In genomic region chr11:97477431-97477830, GRCm38 (mm10) we compare ENCODE assay signal across 17 mouse cellular contexts. TPM values are rescaled to one million over a fixed set of nuclear protein-coding genes. Genes with fewer than 3 reads are reported as not detected.
DNase-seq lines count a peak whose midpoint lies in the region; ATAC-seq and TF ChIP-seq lines count a peak whose summit lies in the region.
"Had no signal": no experiment of that assay in that cellular context is flagged by ENCODE, and none has a peak within 500 bp of the region (broad histone marks: within the 10 kb centered on the region; RNA-seq: fewer than 3 reads in every experiment).

No protein-coding gene starts in this region.

- DNase-seq in adrenal gland, postnatal 25 days = peak; percentile 44
- DNase-seq in adrenal gland, postnatal 14 days = no peak
- no peak for DNase-seq in liver, embryonic 13.5 days
- DNase-seq in liver = no peak
- DNase-seq in cerebellum, adult 9-10 months = peak; percentile 69
- peak; percentile 55 for DNase-seq in liver, postnatal 0 days
- no peak for DNase-seq in left cerebral cortex, adult 8-10 months (ENCODE audit: low spot score in 2 of 2)
- no peak for DNase-seq in lung, postnatal 25 days (ENCODE audit: low spot score)
- DNase-seq: gastrocnemius, adult 2 months; heart, postnatal 36 days; layer of hippocampus, adult 9-11 months; right cerebral cortex, postnatal 25 days; thymus, postnatal 14 days had no signal

- H3K36me3 ChIP-seq in liver, embryonic 13.5 days = peaks cover 100% of the 10 kb centered on the region
- peaks cover 74% of the 10 kb centered on the region for H3K36me3 ChIP-seq in liver, postnatal 0 days (replicated peaks; ENCODE audit: insufficient read depth, low read length)

- ATAC-seq in liver, embryonic 13.5 days (ENCODE audit: low read depth) = peak; percentile 34; the same call in 1 of the 2 replicates
- ATAC-seq in liver, postnatal 0 days = peak; percentile 81

- no peak overlapping the region; the same call in 1 of the 2 replicates for H3K27ac ChIP-seq in liver, embryonic 13.5 days
- peak overlapping the region; percentile 34; the same call in 1 of the 2 replicates for H3K27ac ChIP-seq in liver, postnatal 0 days (ENCODE audit: low read depth)
- H3K27ac ChIP-seq: embryonic facial prominence, embryonic 12.5 days; gastrocnemius, adult 2 months; lung, embryonic 15.5 days had no signal

- no peaks in the 10 kb centered on the region for H3K9me3 ChIP-seq in liver, embryonic 13.5 days (replicated peaks)
- H3K9me3 ChIP-seq in liver, postnatal 0 days (ENCODE audit: low read length) = no peaks in the 10 kb centered on the region
- H3K9me3 ChIP-seq: embryonic facial prominence, embryonic 12.5 days; lung, embryonic 15.5 days had no signal

- no peak overlapping the region for H3K9ac ChIP-seq in liver, embryonic 13.5 days
- no peak overlapping the region for H3K9ac ChIP-seq in liver, postnatal 0 days (replicated peaks)
- H3K9ac ChIP-seq: embryonic facial prominence, embryonic 12.5 days; lung, embryonic 15.5 days had no signal

- H3K4me1 ChIP-seq in liver, embryonic 13.5 days (replicated peaks) = peaks cover 21% of the 10 kb centered on the region
- H3K4me1 ChIP-seq in liver, postnatal 0 days (ENCODE audit: insufficient read depth) = peaks cover 19% of the 10 kb centered on the region
- H3K4me1 ChIP-seq: embryonic facial prominence, embryonic 12.5 days; lung, embryonic 15.5 days had no signal

- H3K4me3 ChIP-seq in liver, embryonic 13.5 days (replicated peaks) = no peak overlapping the region
- H3K4me3 ChIP-seq in liver, postnatal 0 days (ENCODE audit: low read depth, low read length) = no peak overlapping the region
- H3K4me3 ChIP-seq: embryonic facial prominence, embryonic 12.5 days; gastrocnemius, adult 2 months; lung, embryonic 15.5 days had no signal

- 81% methylated on average over 7 of the region's 7 CpGs for WGBS in liver, embryonic 13.5 days (ENCODE audit: insufficient replicate concordance)
- WGBS in liver, postnatal 0 days (ENCODE audit: insufficient replicate concordance) = 63% methylated on average over 7 of the region's 7 CpGs

- no peaks in the 10 kb centered on the region for H3K27me3 ChIP-seq in liver, embryonic 13.5 days
- no peaks in the 10 kb centered on the region for H3K27me3 ChIP-seq in liver, postnatal 0 days (ENCODE audit: insufficient read depth, low read length)
- H3K27me3 ChIP-seq: embryonic facial prominence, embryonic 12.5 days; lung, embryonic 15.5 days had no signal

- H3K4me2 ChIP-seq in liver, embryonic 13.5 days = no peak overlapping the region
- no peak overlapping the region for H3K4me2 ChIP-seq in liver, postnatal 0 days (ENCODE audit: low read depth, low read length)
- H3K4me2 ChIP-seq: embryonic facial prominence, embryonic 12.5 days; lung, embryonic 15.5 days had no signal

- no peak for TF ChIP-seq EP300 in liver, postnatal 0 days (IDR thresholded peaks at IDR 0.05; ENCODE audit: low read depth)

- TF ChIP-seq CTCF in liver, postnatal 0 days (IDR thresholded peaks at IDR 0.05; ENCODE audit: low read depth) = no peak

RNA-seq across cellular contexts. Expression of gene 4933428G20Rik, which starts 22.7 kb away (rescaled TPM):
- total RNA-seq in adrenal gland, postnatal 25 days (2021) = not detected in 2 replicates
- total RNA-seq in adrenal gland, postnatal 14 days (2021) = not detected in 2 replicates
- polyA plus RNA-seq in liver, embryonic 13.5 days (2015; fragmentation: Nextera tagmentation; extraction: Ambion mirVana) = 0.75 and 0.81 TPM in 2 replicates
- 0.20 and 0.25 TPM in 2 replicates for polyA plus RNA-seq in liver, postnatal 0 days (2015; fragmentation: Nextera tagmentation; extraction: Ambion mirVana)
- not detected for total RNA-seq in left cerebral cortex, adult 8-10 months (2022)
- total RNA-seq: gastrocnemius, adult 2 months; heart, postnatal 36 days; megakaryocyte-erythroid progenitor cell, adult 5-6 weeks had no signal
- polyA plus RNA-seq: forebrain, embryonic 14.5 days had no signal

Comparison
In these comparisons a context has a peak if more than half of its experiments do, and no peak if none do; other contexts are left out.
1. DNase-seq: peak in adrenal gland, postnatal 25 days (single experiment), cerebellum, adult 9-10 months (single experiment) and liver, postnatal 0 days (single experiment); none in adrenal gland, postnatal 14 days (single experiment), liver, embryonic 13.5 days (single experiment), liver (single experiment), left cerebral cortex, adult 8-10 months (0 of 2) and lung, postnatal 25 days (single experiment).